Mouse (Mus musculus): ENCODE data around the gene Zfp414. TPM values are rescaled to one million over a fixed set of nuclear protein-coding genes. Genes with fewer than 3 reads are reported as not detected.

Gene Zfp414
- polyA plus RNA-seq, 1 experiment from 2014 or later = 97.9 TPM

GRCm38 (mm10) chr17:33639743-33640142 is 10.9 kb downstream of the Zfp414 start:
- Histone ChIP-seq H3K9ac (ENCODE audit: low read length) (no peak overlapping the region), H3K4me2 (ENCODE audit: low read length) (no peak overlapping the region), H3K27me3 (replicated peaks; ENCODE audit: control insufficient read depth, insufficient read depth, low read length) (no peaks in the 10 kb centered on the region), H3K9me3 (replicated peaks; ENCODE audit: control insufficient read depth, low read length) (no peaks in the 10 kb centered on the region), H3K4me3 (ENCODE audit: low read depth, low read length) (no peak overlapping the region), H3K4me1 (ENCODE audit: control insufficient read depth, insufficient read depth, low read length) (no peaks in the 10 kb centered on the region), H3K36me3 (ENCODE audit: control insufficient read depth, insufficient read depth, low read length) (peaks cover 43% of the 10 kb centered on the region), H3K27ac (ENCODE audit: low read depth, low read length) (no peak overlapping the region)
- no peak for ATAC-seq
- 72% methylated on average over 6 of the region's 6 CpGs for WGBS
- no peak for DNase-seq (ENCODE audit: low spot score)

- 96% methylated on average over 4 of the region's 4 CpGs for WGBS
- Histone ChIP-seq H3K9me3 (replicated peaks; ENCODE audit: control insufficient read depth, low read length) (no peaks in the 10 kb centered on the region), H3K4me2 (ENCODE audit: low read length) (no peak overlapping the region), H3K27ac (ENCODE audit: low read depth, low read length) (no peak overlapping the region), H3K36me3 (ENCODE audit: control insufficient read depth, insufficient read depth, low read length) (peaks cover 69% of the 10 kb centered on the region), H3K4me1 (ENCODE audit: control insufficient read depth, insufficient read depth, low read length) (no peaks in the 10 kb centered on the region), H3K27me3 (replicated peaks; ENCODE audit: control insufficient read depth, insufficient read depth, low read length) (no peaks in the 10 kb centered on the region), H3K4me3 (ENCODE audit: low read depth, low read length) (no peak overlapping the region), H3K9ac (ENCODE audit: low read length) (no peak overlapping the region)
- ATAC-seq = no peak
- DNase-seq (ENCODE audit: low spot score) = no peak
These were observed 15.2 kb downstream of the Zfp414 start for GRCm38 (mm10) chr17:33644068-33644467.

- H3K27me3 ChIP-seq (replicated peaks; ENCODE audit: control insufficient read depth, insufficient read depth, low read length) = no peaks in the 10 kb centered on the region
- DNase-seq (ENCODE audit: low spot score) (no peak), ATAC-seq (no peak)
- H3K4me3 ChIP-seq (ENCODE audit: low read depth, low read length) = no peak overlapping the region
- no peaks in the 10 kb centered on the region for H3K9me3 ChIP-seq (replicated peaks; ENCODE audit: control insufficient read depth, low read length)
- no peak overlapping the region for H3K27ac ChIP-seq (ENCODE audit: low read depth, low read length)
- no peak overlapping the region for H3K9ac ChIP-seq (ENCODE audit: low read length)
- no peaks in the 10 kb centered on the region for H3K4me1 ChIP-seq (ENCODE audit: control insufficient read depth, insufficient read depth, low read length)
- WGBS = 97% methylated on average over 8 of the region's 8 CpGs
- peaks cover 79% of the 10 kb centered on the region for H3K36me3 ChIP-seq (ENCODE audit: control insufficient read depth, insufficient read depth, low read length)
- no peak overlapping the region for H3K4me2 ChIP-seq (ENCODE audit: low read length)
These were observed 16.2 kb downstream of the Zfp414 start for GRCm38 (mm10) chr17:33645073-33645472.

- Histone ChIP-seq H3K4me1 (ENCODE audit: control insufficient read depth, insufficient read depth, low read length) (no peaks in the 10 kb centered on the region), H3K36me3 (ENCODE audit: control insufficient read depth, insufficient read depth, low read length) (peaks cover 95% of the 10 kb centered on the region), H3K9me3 (replicated peaks; ENCODE audit: control insufficient read depth, low read length) (no peaks in the 10 kb centered on the region), H3K9ac (ENCODE audit: low read length) (no peak overlapping the region), H3K27me3 (replicated peaks; ENCODE audit: control insufficient read depth, insufficient read depth, low read length) (no peaks in the 10 kb centered on the region), H3K4me2 (ENCODE audit: low read length) (no peak overlapping the region), H3K27ac (ENCODE audit: low read depth, low read length) (no peak overlapping the region), H3K4me3 (ENCODE audit: low read depth, low read length) (no peak overlapping the region)
- WGBS = 98% methylated on average over 34 of the region's 34 CpGs
- DNase-seq (ENCODE audit: low spot score) (no peak), ATAC-seq (no peak)
These were observed 21.0 kb downstream of the Zfp414 start for GRCm38 (mm10) chr17:33649781-33650475.

GRCm38 (mm10) chr17:33666813-33667212 is 37.9 kb downstream of the Zfp414 start:
- no peaks in the 10 kb centered on the region for H3K9me3 ChIP-seq (replicated peaks; ENCODE audit: control insufficient read depth, low read length)
- H3K27me3 ChIP-seq (replicated peaks; ENCODE audit: control insufficient read depth, insufficient read depth, low read length) = no peaks in the 10 kb centered on the region
- H3K4me3 ChIP-seq (ENCODE audit: low read depth, low read length) = no peak overlapping the region
- H3K9ac ChIP-seq (ENCODE audit: low read length) = no peak overlapping the region
- DNase-seq (ENCODE audit: low spot score) (no peak), ATAC-seq (no peak)
- no peaks in the 10 kb centered on the region for H3K4me1 ChIP-seq (ENCODE audit: control insufficient read depth, insufficient read depth, low read length)
- H3K36me3 ChIP-seq (ENCODE audit: control insufficient read depth, insufficient read depth, low read length) = peaks cover 60% of the 10 kb centered on the region
- no peak overlapping the region for H3K27ac ChIP-seq (ENCODE audit: low read depth, low read length)
- WGBS = 91% methylated on average over 3 of the region's 3 CpGs
- H3K4me2 ChIP-seq (ENCODE audit: low read length) = no peak overlapping the region

GRCm38 (mm10) chr17:33669681-33670080 is 40.8 kb downstream of the Zfp414 start:
- ATAC-seq (no peak), DNase-seq (ENCODE audit: low spot score) (peak; percentile 11)
- no peak overlapping the region for H3K27ac ChIP-seq (ENCODE audit: low read depth, low read length)
- peaks cover 43% of the 10 kb centered on the region for H3K36me3 ChIP-seq (ENCODE audit: control insufficient read depth, insufficient read depth, low read length)
- H3K9me3 ChIP-seq (replicated peaks; ENCODE audit: control insufficient read depth, low read length) = no peaks in the 10 kb centered on the region
- 78% methylated on average over 3 of the region's 3 CpGs for WGBS
- no peak overlapping the region for H3K9ac ChIP-seq (ENCODE audit: low read length)
- H3K4me2 ChIP-seq (ENCODE audit: low read length) = no peak overlapping the region
- H3K4me3 ChIP-seq (ENCODE audit: low read depth, low read length) = no peak overlapping the region
- H3K27me3 ChIP-seq (replicated peaks; ENCODE audit: control insufficient read depth, insufficient read depth, low read length) = no peaks in the 10 kb centered on the region
- no peaks in the 10 kb centered on the region for H3K4me1 ChIP-seq (ENCODE audit: control insufficient read depth, insufficient read depth, low read length)

- no peak overlapping the region for H3K9ac ChIP-seq (ENCODE audit: low read length)
- no peaks in the 10 kb centered on the region for H3K4me1 ChIP-seq (ENCODE audit: control insufficient read depth, insufficient read depth, low read length)
- peaks cover 29% of the 10 kb centered on the region for H3K36me3 ChIP-seq (ENCODE audit: control insufficient read depth, insufficient read depth, low read length)
- no peak for ATAC-seq
- H3K4me2 ChIP-seq (ENCODE audit: low read length) = no peak overlapping the region
- H3K27ac ChIP-seq (ENCODE audit: low read depth, low read length) = no peak overlapping the region
- H3K4me3 ChIP-seq (ENCODE audit: low read depth, low read length) = no peak overlapping the region
- no peaks in the 10 kb centered on the region for H3K27me3 ChIP-seq (replicated peaks; ENCODE audit: control insufficient read depth, insufficient read depth, low read length)
- no peaks in the 10 kb centered on the region for H3K9me3 ChIP-seq (replicated peaks; ENCODE audit: control insufficient read depth, low read length)
- WGBS = 95% methylated on average over 1 of the region's 1 CpGs
- no peak for DNase-seq (ENCODE audit: low spot score)
These were observed 44.9 kb downstream of the Zfp414 start for GRCm38 (mm10) chr17:33673837-33674236.

- no peak for DNase-seq (ENCODE audit: low spot score)
These were observed 46.6 kb downstream of the Zfp414 start for GRCm38 (mm10) chr17:33675452-33675851.

GRCm38 (mm10) chr17:33676086-33676485 is 47.2 kb downstream of the Zfp414 start:
- H3K4me3 ChIP-seq (ENCODE audit: low read depth, low read length) = no peak overlapping the region
- H3K27ac ChIP-seq (ENCODE audit: low read depth, low read length) = no peak overlapping the region
- no peaks in the 10 kb centered on the region for H3K27me3 ChIP-seq (replicated peaks; ENCODE audit: control insufficient read depth, insufficient read depth, low read length)
- H3K9ac ChIP-seq (ENCODE audit: low read length) = no peak overlapping the region
- peaks cover 27% of the 10 kb centered on the region for H3K36me3 ChIP-seq (ENCODE audit: control insufficient read depth, insufficient read depth, low read length)
- H3K4me2 ChIP-seq (ENCODE audit: low read length) = no peak overlapping the region
- 94% methylated on average over 2 of the region's 2 CpGs for WGBS
- no peaks in the 10 kb centered on the region for H3K4me1 ChIP-seq (ENCODE audit: control insufficient read depth, insufficient read depth, low read length)
- H3K9me3 ChIP-seq (replicated peaks; ENCODE audit: control insufficient read depth, low read length) = no peaks in the 10 kb centered on the region
- ATAC-seq (no peak), DNase-seq (ENCODE audit: low spot score) (no peak)

More at GRCm38 (mm10) chr17:33675452-33675851, 46.6 kb downstream of the Zfp414 start:
- ATAC-seq = no peak
- Histone ChIP-seq H3K4me3 (ENCODE audit: low read depth, low read length) (no peak overlapping the region), H3K27ac (ENCODE audit: low read depth, low read length) (no peak overlapping the region), H3K4me1 (ENCODE audit: control insufficient read depth, insufficient read depth, low read length) (no peaks in the 10 kb centered on the region), H3K36me3 (ENCODE audit: control insufficient read depth, insufficient read depth, low read length) (peaks cover 27% of the 10 kb centered on the region), H3K4me2 (ENCODE audit: low read length) (no peak overlapping the region), H3K27me3 (replicated peaks; ENCODE audit: control insufficient read depth, insufficient read depth, low read length) (no peaks in the 10 kb centered on the region), H3K9ac (ENCODE audit: low read length) (no peak overlapping the region), H3K9me3 (replicated peaks; ENCODE audit: control insufficient read depth, low read length) (no peaks in the 10 kb centered on the region)
